Mouse (Mus musculus) intestine, postnatal 0 days (tissue): ENCODE measurements around the gene Lpar1. TPM values are rescaled to one million over a fixed set of nuclear protein-coding genes. Genes with fewer than 3 reads are reported as not detected.

ENCODE experiments used
- ATAC-seq: fragments of 200-750 bp; cut with Nextera tagmentation; 2 replicates; pipeline ENCODE4 v1.8.0; 2017; ENCODE audit warnings: mild to moderate bottlenecking, moderate TSS enrichment, moderate library complexity
- H3K27ac ChIP-seq: fragments of 300-500 bp; sonication (generic); 2 replicates; pipeline ENCODE4 v1.5.1; 2014; ENCODE audit warnings: mild to moderate bottlenecking, low read depth, low read length, moderate library complexity
- H3K27me3 ChIP-seq: fragments of 300-500 bp; sonication (generic); replicated peaks from 2 replicates; pipeline ENCODE4 v1.6.1; 2014; ENCODE audit warnings: low read length, mixed read lengths; ENCODE audit not compliant: control insufficient read depth, insufficient read depth
- H3K36me3 ChIP-seq: fragments of 300-500 bp; sonication (generic); 2 replicates; pipeline ENCODE4 v1.6.1; 2014; ENCODE audit warnings: mild to moderate bottlenecking, moderate library complexity; ENCODE audit not compliant: control insufficient read depth, insufficient read depth
- H3K4me1 ChIP-seq: fragments of 300-500 bp; sonication (generic); replicated peaks from 2 replicates; pipeline ENCODE4 v1.6.1; 2014; ENCODE audit warnings: antibody characterized with exemption, low read length, mixed read lengths; ENCODE audit not compliant: control insufficient read depth, insufficient read depth
- H3K4me2 ChIP-seq: fragments of 300-500 bp; sonication (generic); replicated peaks from 2 replicates; pipeline ENCODE4 v1.6.1; 2014; ENCODE audit warnings: low read depth, mild to moderate bottlenecking, moderate library complexity
- H3K4me3 ChIP-seq: fragments of 300-500 bp; sonication (generic); 2 replicates; pipeline ENCODE4 v1.5.1; 2014; ENCODE audit warnings: low read depth, low read length
- H3K9ac ChIP-seq: fragments of 300-500 bp; sonication (generic); 2 replicates; pipeline ENCODE4 v1.6.1; 2014; ENCODE audit warnings: mild to moderate bottlenecking, low read depth, low read length
- H3K9me3 ChIP-seq: fragments of 300-500 bp; sonication (generic); 2 replicates; pipeline ENCODE4 v1.6.1; 2016; ENCODE audit warnings: mixed run types; ENCODE audit not compliant: control insufficient read depth
- CTCF ChIP-seq: sonication (generic); IDR thresholded peaks from 2 replicates; pipeline ENCODE4 v1.5.1; 2016; ENCODE audit warnings: low read depth, mild to moderate bottlenecking, control low read depth, antibody characterized with exemption, moderate library complexity
- WGBS: fragments of 180-500 bp; shearing (Covaris S2); extraction: QIAGEN DNeasy Blood & Tissue Kit; methylation state at CpG from one replicate; pipeline ENCODE4 v1.1.7; 2014; 5-methylcytosine and 5-hydroxymethylcytosine counted together
- microRNA-seq: library from miRNA; unstranded; fragments of <30 nt; microRNA quantifications from one replicate; pipeline ENCODE4, GENCODE M21; 2016
- polyA plus RNA-seq: library from polyadenylated mRNA; unstranded; fragments of >200 nt; fragmentation: Nextera tagmentation; extraction: Ambion mirVana; gene quantifications from 2 replicates; pipeline ENCODE4 v1.2.1, GENCODE M21; 2015

Lpar1 gene
- polyA plus RNA-seq, 1 experiment from 2014 or later, result 64.9 TPM

DNA sequence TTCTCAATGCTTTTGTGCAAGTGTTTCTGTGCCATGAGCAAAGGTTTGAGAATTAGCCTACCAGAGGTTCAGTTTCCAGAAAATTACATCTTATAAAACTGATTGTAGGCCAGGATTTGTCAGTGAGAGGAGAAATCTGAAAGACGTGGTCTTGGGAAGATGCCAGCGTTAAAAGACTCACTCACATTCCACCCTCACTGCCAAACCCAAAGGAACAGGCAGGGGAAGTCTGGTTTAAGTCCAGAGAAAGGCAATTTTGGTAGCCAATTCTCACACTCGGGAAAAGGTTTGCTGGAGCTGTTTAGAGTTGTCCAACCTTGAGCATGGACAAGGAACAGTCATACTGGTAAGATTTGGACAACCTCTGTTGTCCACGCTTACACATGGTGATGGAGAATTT lies 136.4 kb downstream of the Lpar1 start:
- Histone ChIP-seq H3K27me3 (no peaks in the 10 kb centered on the region), H3K4me2 (no peak overlapping the region), H3K27ac (no peak overlapping the region), H3K9me3 (no peaks in the 10 kb centered on the region), H3K4me3 (no peak overlapping the region), H3K9ac (no peak overlapping the region), H3K36me3 (no peaks in the 10 kb centered on the region), H3K4me1 (no peaks in the 10 kb centered on the region)
- WGBS, result 70% methylated on average over 4 of the region's 4 CpGs
- TF ChIP-seq CTCF, result no peak
- ATAC-seq, result no peak

DNA sequence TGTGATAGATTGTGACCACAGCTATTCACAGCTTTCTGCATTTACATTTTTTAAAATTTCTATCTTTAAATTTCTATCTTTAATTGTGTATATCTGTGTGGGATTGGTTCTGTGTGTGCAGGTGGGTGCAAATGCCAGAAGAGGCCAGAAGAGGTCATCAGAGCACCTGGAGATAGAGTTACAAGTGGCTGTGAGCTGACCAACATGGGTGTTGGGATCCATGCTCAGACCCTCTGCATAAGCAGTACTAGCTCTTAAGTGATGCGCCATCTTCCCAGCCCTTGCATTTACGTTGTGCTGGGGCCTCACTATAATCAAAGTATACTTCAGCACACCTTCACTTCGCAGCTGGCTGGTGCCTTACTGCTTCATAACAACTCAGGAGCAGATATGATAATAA lies 138.2 kb downstream of the Lpar1 start:
- Histone ChIP-seq H3K4me3 (no peak overlapping the region), H3K27me3 (no peaks in the 10 kb centered on the region), H3K4me2 (no peak overlapping the region), H3K27ac (no peak overlapping the region), H3K9me3 (no peaks in the 10 kb centered on the region), H3K9ac (no peak overlapping the region), H3K4me1 (no peaks in the 10 kb centered on the region), H3K36me3 (no peaks in the 10 kb centered on the region)
- no peak for ATAC-seq
- peak; percentile 56 for TF ChIP-seq CTCF
- WGBS, result 92% methylated on average over 3 of the region's 3 CpGs

GRCm38 (mm10) chr4:58413188-58414185 lies 140.2 kb downstream of the Lpar1 start:
- ATAC-seq, result no peak

DNA sequence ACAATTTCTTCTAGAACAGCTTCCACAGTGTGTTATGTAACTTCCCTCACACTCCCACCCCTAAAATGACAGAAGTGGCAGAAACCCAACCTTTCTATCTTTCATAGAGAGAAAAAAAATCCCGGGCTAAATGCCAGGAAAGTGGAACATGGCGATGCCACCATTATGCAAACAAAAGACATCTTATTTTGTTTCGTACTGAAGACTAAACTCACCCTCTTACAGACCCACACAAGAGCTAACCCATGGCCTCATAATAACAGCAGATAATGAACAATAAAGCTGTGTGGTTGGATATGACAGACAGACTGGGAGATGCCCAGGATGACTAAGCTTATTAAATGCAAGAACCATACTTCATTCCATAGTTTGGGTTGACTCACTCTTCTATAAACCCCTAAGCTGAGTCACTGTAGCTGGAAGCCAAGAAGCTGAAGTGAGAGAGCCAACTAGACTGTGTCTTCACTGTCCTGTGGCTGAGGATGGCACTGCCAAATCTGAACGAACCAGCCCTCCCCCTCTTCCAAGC lies 151.7 kb downstream of the Lpar1 start:
- ATAC-seq, result no peak
- Histone ChIP-seq H3K9me3 (no peaks in the 10 kb centered on the region), H3K4me3 (no peak overlapping the region), H3K27me3 (no peaks in the 10 kb centered on the region), H3K4me1 (no peaks in the 10 kb centered on the region), H3K4me2 (no peak overlapping the region), H3K9ac (no peak overlapping the region), H3K36me3 (no peaks in the 10 kb centered on the region), H3K27ac (no peak overlapping the region)
- 79% methylated on average over 4 of the region's 4 CpGs for WGBS
- TF ChIP-seq CTCF, result no peak

More at GRCm38 (mm10) chr4:58413188-58414185, 140.2 kb downstream of the Lpar1 start:
- Histone ChIP-seq H3K36me3 (no peaks in the 10 kb centered on the region), H3K27me3 (no peaks in the 10 kb centered on the region), H3K9ac (no peak overlapping the region), H3K9me3 (no peaks in the 10 kb centered on the region), H3K27ac (no peak overlapping the region), H3K4me1 (no peaks in the 10 kb centered on the region), H3K4me2 (no peak overlapping the region), H3K4me3 (no peak overlapping the region)
- peak; percentile 28 for TF ChIP-seq CTCF
- WGBS, result 69% methylated on average over 13 of the region's 13 CpGs

- Histone ChIP-seq H3K27ac (no peak overlapping the region), H3K27me3 (no peaks in the 10 kb centered on the region), H3K36me3 (no peaks in the 10 kb centered on the region), H3K9ac (no peak overlapping the region), H3K9me3 (no peaks in the 10 kb centered on the region), H3K4me1 (no peaks in the 10 kb centered on the region), H3K4me2 (no peak overlapping the region), H3K4me3 (no peak overlapping the region)
- no peak for TF ChIP-seq CTCF
- WGBS, result 80% methylated on average over 12 of the region's 12 CpGs
- ATAC-seq, result no peak
Measured at GRCm38 (mm10) chr4:58400861-58401341, 152.8 kb downstream of the Lpar1 start.

Small RNA genes within 50 kb of the gene (microRNA-seq; reads per million reads assigned to microRNA genes)
- gene Mir3095, result 1.6 reads per million

Other genes with a start within 250 kb of the Lpar1 start
- gene Olfr267, start 233.8 kb upstream of the Lpar1 start, polyA plus RNA-seq, result 0.03 TPM in 1 of 2 replicates, not detected in the other